Mouse (Mus musculus) lung, adult 2 months (tissue): ENCODE results near the gene Kif2c.

Experiments used
- CTCF ChIP-seq: fragments of 200-500 bp; IDR thresholded peaks from 2 replicates; pipeline ENCODE4 v1.5.1; 2011; ENCODE audit warnings: mild to moderate bottlenecking, low read length, control low read depth; ENCODE audit not compliant: insufficient read depth
- POLR2A ChIP-seq: fragments of 200-500 bp; IDR thresholded peaks from 2 replicates; pipeline ENCODE4 v1.6.1; 2011; ENCODE audit warnings: low read depth, mild to moderate bottlenecking, control low read depth, low read length, borderline replicate concordance; ENCODE audit errors: extremely low read depth

GRCm38 (mm10) chr4:117209592-117209991 lies 27.2 kb upstream of the Kif2c start:
- TF ChIP-seq CTCF (no peak), POLR2A (no peak)
